Mouse (Mus musculus) liver, embryonic 14.5 days (tissue): ENCODE data around the gene Lztr1. TPM values are rescaled to one million over a fixed set of nuclear protein-coding genes. Genes with fewer than 3 reads are reported as not detected.

Source experiments
- ATAC-seq: fragments of 200-750 bp; cut with Nextera tagmentation; 2 replicates; pipeline ENCODE4 v1.8.0; 2017; ENCODE audit warnings: moderate number of reproducible peaks, mild to moderate bottlenecking, moderate library complexity; ENCODE audit not compliant: insufficient read depth
- DNase-seq, 3 experiments: peaks; one replicate each; pipeline ENCODE4 v3.0.0-alpha.2; 2012 to 2013; ENCODE audit warnings: low read depth in 3 of 3, low spot score in 3 of 3
- H3K27ac ChIP-seq: fragments of 300-500 bp; sonication (generic); 2 replicates; pipeline ENCODE4 v1.5.1; 2014; ENCODE audit warnings: moderate library complexity, mild to moderate bottlenecking, control low read depth, inconsistent platforms
- H3K27me3 ChIP-seq: fragments of 300-500 bp; sonication (generic); 2 replicates; pipeline ENCODE4 v1.6.1; 2014; ENCODE audit warnings: mild to moderate bottlenecking, low read length, moderate library complexity; ENCODE audit not compliant: control insufficient read depth, insufficient read depth
- H3K36me3 ChIP-seq: fragments of 300-500 bp; sonication (generic); replicated peaks from 2 replicates; pipeline ENCODE4 v1.6.1; 2014; ENCODE audit warnings: low read depth; ENCODE audit not compliant: control insufficient read depth, insufficient read depth
- H3K4me1 ChIP-seq, 2 experiments: fragments of 200-500 bp in 1 of 2; fragments of 300-500 bp in 1 of 2; sonication (generic) in 1 of 2; replicated peaks; 2 replicates each; pipeline ENCODE4 v1.6.1; 2012 to 2014; ENCODE audit warnings: antibody characterized with exemption in 1 of 2, inconsistent platforms in 1 of 2, low read length in 1 of 2; ENCODE audit not compliant: control insufficient read depth in 2 of 2, insufficient read depth in 2 of 2
- H3K4me2 ChIP-seq: fragments of 300-500 bp; sonication (generic); 2 replicates; pipeline ENCODE4 v1.6.1; 2014; ENCODE audit warnings: low read depth, mild to moderate bottlenecking, control low read depth, moderate library complexity
- H3K4me3 ChIP-seq, 2 experiments: fragments of 200-500 bp in 1 of 2; fragments of 300-500 bp in 1 of 2; sonication (generic) in 1 of 2; 2 replicates each; pipeline ENCODE4 v1.5.1; 2012 to 2014; ENCODE audit warnings: low read depth in 2 of 2, low read length in 2 of 2, mild to moderate bottlenecking in 2 of 2, control low read depth in 1 of 2, inconsistent platforms in 1 of 2, moderate library complexity in 1 of 2; ENCODE audit not compliant: insufficient read depth in 1 of 2
- H3K9ac ChIP-seq: fragments of 300-500 bp; sonication (generic); replicated peaks from 2 replicates; pipeline ENCODE4 v1.6.1; 2014; ENCODE audit warnings: mild to moderate bottlenecking, control low read depth, moderate library complexity
- H3K9me3 ChIP-seq: fragments of 300-500 bp; sonication (generic); 2 replicates; pipeline ENCODE4 v1.6.1; 2016; ENCODE audit warnings: low read length, mixed read lengths; ENCODE audit not compliant: control insufficient read depth
- CTCF ChIP-seq: IDR thresholded peaks from 2 replicates; pipeline ENCODE4 v1.5.1; 2016; ENCODE audit warnings: antibody characterized with exemption, low read depth, control low read depth
- EP300 ChIP-seq: IDR thresholded peaks from 2 replicates; pipeline ENCODE4 v1.6.1; 2016; ENCODE audit warnings: antibody characterized with exemption, low read depth
- WGBS: fragments of 180-500 bp; shearing (Covaris S2); extraction: QIAGEN DNeasy Blood & Tissue Kit; methylation state at CpG from one replicate; pipeline ENCODE4 v1.1.7; 2014; ENCODE audit not compliant: insufficient replicate concordance; 5-methylcytosine and 5-hydroxymethylcytosine counted together
- polyA plus RNA-seq, 2 experiments: library from polyadenylated mRNA; depleted of rRNA in 1 of 2; stranded (reverse) in 1 of 2; unstranded in 1 of 2; fragments of >200 nt; fragmentation: Nextera tagmentation in 1 of 2; extraction: Ambion mirVana in 1 of 2; gene quantifications; 2 replicates each; pipeline versions ENCODE4 v1.2.1 to v1.2.3; 2012 to 2014

The Lztr1 gene
- polyA plus RNA-seq (2012; rRNA removed) = 32.0 and 32.5 TPM in 2 replicates
- polyA plus RNA-seq (2014; fragmentation: Nextera tagmentation; extraction: Ambion mirVana) = 15.5 and 17.2 TPM in 2 replicates

- peak; percentile 80 to 85 (median 81) for DNase-seq
- under 1% methylated on average over 50 of the region's 50 CpGs for WGBS
These were observed at the start of gene Lztr1 for GRCm38 (mm10) chr16:17508546-17509239. TSS of gene Lztr1 (plus strand) at chr16:17508688.

GRCm38 (mm10) chr16:17460254-17460653, 48.2 kb upstream of the Lztr1 start:
- Histone ChIP-seq H3K9me3 (no peaks in the 10 kb centered on the region), H3K27me3 (no peaks in the 10 kb centered on the region), H3K9ac (no peak overlapping the region), H3K4me3 (no peak overlapping the region), H3K36me3 (peaks cover 7% of the 10 kb centered on the region), H3K4me2 (no peak overlapping the region), H3K4me1 (peaks cover 22 to 24% of the 10 kb centered on the region in 2 experiments), H3K27ac (no peak overlapping the region)
- DNase-seq (peak in 1 of 3 experiments; percentile 35), ATAC-seq (0 out of 2 replicates have a peak, but pooled peaks have one; percentile 43)
- 61% methylated on average over 4 of the region's 4 CpGs for WGBS
- TF ChIP-seq CTCF (peak; percentile 71), EP300 (no peak)

More at GRCm38 (mm10) chr16:17508546-17509239, at the start of gene Lztr1:
- TF ChIP-seq CTCF (peak; percentile 30; the same call in 1 of the 2 replicates), EP300 (no peak)
- Histone ChIP-seq H3K4me2 (peak within 1 kb of the TSS; percentile 67), H3K36me3 (peaks cover 3% of the 10 kb centered on the region), H3K27me3 (no peaks in the 10 kb centered on the region), H3K27ac (peak within 1 kb of the TSS; percentile 62), H3K4me3 (peak within 1 kb of the TSS; percentile 73 to 78), H3K4me1 (peaks cover 13 to 16% of the 10 kb centered on the region in 2 experiments), H3K9ac (peak within 1 kb of the TSS; percentile 55), H3K9me3 (no peaks in the 10 kb centered on the region)
- ATAC-seq = peak; percentile 96

- DNase-seq = no peak
- no peak overlapping the region for H3K4me3 ChIP-seq
- H3K27me3 ChIP-seq = no peaks in the 10 kb centered on the region
- H3K4me1 ChIP-seq = peaks cover 19 to 20% of the 10 kb centered on the region in 2 experiments
- TF ChIP-seq EP300 (no peak), CTCF (no peak)
- WGBS = 60% methylated on average over 1 of the region's 1 CpGs
- no peak overlapping the region for H3K9ac ChIP-seq
- no peak for ATAC-seq
- no peaks in the 10 kb centered on the region for H3K9me3 ChIP-seq
- peaks cover 5% of the 10 kb centered on the region for H3K36me3 ChIP-seq
- peak overlapping the region; percentile 3; the same call in 1 of the 2 replicates for H3K4me2 ChIP-seq
- H3K27ac ChIP-seq = no peak overlapping the region
These were observed 46.9 kb upstream of the Lztr1 start for GRCm38 (mm10) chr16:17461596-17461995.

GRCm38 (mm10) chr16:17463184-17463583, 45.3 kb upstream of the Lztr1 start:
- 85% methylated on average over 2 of the region's 2 CpGs for WGBS
- H3K4me1 ChIP-seq = peaks cover 19% of the 10 kb centered on the region in 2 experiments
- DNase-seq = no peak

GRCm38 (mm10) chr16:17466875-17467663, 41.4 kb upstream of the Lztr1 start:
- H3K27ac ChIP-seq = no peak overlapping the region
- no peak for ATAC-seq

More at GRCm38 (mm10) chr16:17463184-17463583, 45.3 kb upstream of the Lztr1 start:
- Histone ChIP-seq H3K36me3 (peaks cover 4% of the 10 kb centered on the region), H3K4me3 (no peak overlapping the region), H3K4me2 (no peak overlapping the region), H3K9me3 (no peaks in the 10 kb centered on the region), H3K27ac (no peak overlapping the region), H3K9ac (no peak overlapping the region), H3K27me3 (no peaks in the 10 kb centered on the region)
- ATAC-seq = no peak
- TF ChIP-seq EP300 = no peak

More at GRCm38 (mm10) chr16:17466875-17467663, 41.4 kb upstream of the Lztr1 start:
- peaks cover 2 to 4% of the 10 kb centered on the region in 2 experiments for H3K4me1 ChIP-seq
- no peak for DNase-seq
- no peaks in the 10 kb centered on the region for H3K9me3 ChIP-seq
- H3K9ac ChIP-seq = no peak overlapping the region
- H3K4me2 ChIP-seq = no peak overlapping the region
- H3K27me3 ChIP-seq = no peaks in the 10 kb centered on the region
- no peak for TF ChIP-seq CTCF
- no peak for TF ChIP-seq EP300
- H3K36me3 ChIP-seq = peaks cover 23% of the 10 kb centered on the region
- no peak overlapping the region for H3K4me3 ChIP-seq
- 59% methylated on average over 4 of the region's 4 CpGs for WGBS
